Mouse (Mus musculus): ENCODE measurements around the gene Nlgn1.

Nlgn1 gene

GRCm38 (mm10) chr3:26332400-26333238, at the start of gene Nlgn1:
Gene Nlgn1 (minus strand): TSS chr3:26332460.
- in situ Hi-C loops (cut with MboI, MseI) = no loop called here

DNA sequence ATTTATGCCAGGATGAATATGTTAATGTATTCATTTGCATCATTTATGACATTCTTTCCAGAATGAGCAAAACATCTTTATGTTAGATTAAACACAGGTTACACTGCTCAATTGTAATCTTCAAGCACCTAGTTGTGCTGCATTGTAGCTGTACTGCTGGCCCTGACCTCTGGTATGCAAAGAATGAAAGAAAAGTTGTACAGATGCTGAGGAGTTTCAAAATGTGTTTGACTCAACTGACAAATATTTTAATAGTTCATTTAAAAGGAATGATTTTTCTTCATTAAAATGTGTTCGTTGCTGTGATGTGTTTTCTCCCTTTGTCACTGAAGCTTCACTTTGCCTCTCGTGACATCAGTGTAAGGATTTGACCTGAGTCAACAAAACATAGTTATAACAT, 46.0 kb upstream of the Nlgn1 start:
- in situ Hi-C loops (cut with MboI, MseI) = no loop called here

GRCm38 (mm10) chr3:26355082-26355481, 22.8 kb upstream of the Nlgn1 start:
- in situ Hi-C loops (cut with MboI, MseI) = no loop called here

DNA sequence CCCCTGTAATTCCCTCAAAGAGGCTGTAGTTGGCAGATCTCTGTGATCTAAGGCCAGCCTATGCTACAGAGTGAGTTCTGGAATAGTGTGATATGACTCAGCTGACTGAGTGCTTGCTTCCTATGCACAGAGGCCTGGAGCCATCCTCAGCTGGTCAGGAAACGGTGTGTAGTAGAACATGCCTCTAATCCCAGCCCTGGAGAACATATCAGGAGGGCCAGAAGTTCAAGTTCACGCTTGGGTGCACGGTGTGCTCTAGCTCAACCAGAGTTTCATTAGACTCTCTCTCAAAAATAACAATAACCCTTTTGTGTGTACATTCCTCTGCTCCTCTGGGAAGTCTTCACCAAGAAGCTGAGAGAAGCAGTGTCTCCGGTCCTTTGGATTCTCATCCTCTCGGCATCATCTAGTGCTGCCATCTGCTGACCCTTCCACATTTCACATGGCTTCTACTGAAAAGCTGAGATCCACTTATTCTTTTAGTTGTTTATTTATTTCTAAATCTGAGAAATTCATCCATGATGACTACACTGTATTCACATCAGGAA, 22.3 kb upstream of the Nlgn1 start:
- in situ Hi-C loops (cut with MboI, MseI) = no loop called here

DNA sequence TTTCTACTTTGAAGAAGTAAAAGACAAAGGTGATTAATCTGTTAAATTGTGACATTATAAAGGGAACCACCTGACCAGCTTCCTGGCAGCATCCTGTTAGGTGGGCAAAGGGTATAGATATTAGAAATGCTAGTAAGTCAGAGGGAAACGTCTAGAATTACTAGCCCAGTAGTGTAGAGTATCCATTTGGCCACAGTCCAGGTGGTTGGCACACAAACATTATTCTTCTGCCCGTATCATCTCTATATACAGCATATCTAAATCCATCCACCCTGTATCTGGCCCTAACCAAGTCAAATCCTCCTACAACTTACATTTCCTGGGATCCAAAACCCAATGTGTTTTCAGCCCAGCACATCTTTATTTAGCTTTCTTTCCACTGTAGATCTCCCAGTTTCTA, 5.2 kb upstream of the Nlgn1 start:
- in situ Hi-C loops (cut with MboI, MseI) = no loop called here

- in situ Hi-C loops (cut with MboI, MseI) = no loop called here
These were observed 1.1 kb upstream of the Nlgn1 start for GRCm38 (mm10) chr3:26333239-26333811.

DNA sequence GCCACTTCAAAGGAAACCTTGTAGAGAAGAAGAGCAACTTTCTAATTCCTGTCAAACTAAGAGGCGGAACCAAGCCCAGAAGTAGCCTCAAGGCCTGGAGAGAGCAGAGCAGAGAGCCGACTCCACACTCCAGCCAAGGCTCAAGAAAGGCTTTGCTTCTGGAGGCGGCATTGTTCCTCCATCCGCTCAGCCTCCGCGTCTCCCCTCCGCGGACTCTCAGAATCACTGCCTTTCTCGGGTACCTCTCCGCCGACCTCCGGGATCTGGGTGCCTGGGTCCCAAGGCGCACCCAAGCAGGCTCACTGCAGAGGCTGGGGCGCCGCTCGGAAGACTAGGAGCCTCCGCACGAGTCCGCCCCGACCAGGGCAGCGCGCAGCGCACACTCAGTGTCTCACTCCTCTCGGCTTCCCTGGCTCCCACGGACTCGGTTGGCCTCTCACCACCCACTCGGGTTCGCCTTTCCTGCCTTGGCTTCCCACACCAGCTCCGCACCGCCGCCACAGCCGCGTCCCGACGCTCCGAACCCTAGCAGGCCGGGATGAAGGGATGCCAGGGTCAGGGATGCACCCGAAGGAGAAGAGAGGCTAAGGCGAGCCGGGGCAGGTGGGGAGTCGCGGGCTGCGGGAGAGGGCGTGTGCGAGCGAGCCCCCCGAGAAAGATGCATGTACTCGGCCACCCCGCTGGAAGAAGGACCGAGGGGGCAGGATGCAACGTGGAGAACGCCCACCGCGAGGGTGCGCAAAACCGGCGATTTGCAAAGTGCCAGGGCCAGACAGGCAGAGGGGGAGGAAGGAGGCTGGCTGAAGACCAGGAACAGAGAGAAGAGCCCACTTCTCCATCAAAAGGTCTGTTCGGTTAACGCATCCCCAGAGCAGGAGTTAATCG, 841 bp downstream of the Nlgn1 start:
- in situ Hi-C loops (cut with MboI, MseI) = no loop called here

DNA sequence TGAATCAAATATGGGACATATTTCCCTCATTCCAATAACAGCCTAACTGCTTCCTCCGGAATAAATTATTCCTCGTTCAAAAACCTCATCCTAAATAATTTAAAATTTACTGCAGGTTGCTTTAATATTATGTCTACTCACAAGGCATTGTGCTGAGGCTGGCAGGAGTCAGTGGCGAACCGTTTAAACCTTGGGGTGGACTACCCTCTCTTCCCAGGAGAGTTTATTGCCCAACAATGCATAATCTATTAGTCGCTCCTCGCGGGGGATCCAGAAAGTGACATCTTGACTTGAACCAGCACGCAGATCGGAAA, 1.4 kb downstream of the Nlgn1 start:
- in situ Hi-C loops (cut with MboI, MseI) = no loop called here

- in situ Hi-C loops (cut with MboI, MseI) = no loop called here
These were observed 2.2 kb downstream of the Nlgn1 start for GRCm38 (mm10) chr3:26330019-26330418.

DNA sequence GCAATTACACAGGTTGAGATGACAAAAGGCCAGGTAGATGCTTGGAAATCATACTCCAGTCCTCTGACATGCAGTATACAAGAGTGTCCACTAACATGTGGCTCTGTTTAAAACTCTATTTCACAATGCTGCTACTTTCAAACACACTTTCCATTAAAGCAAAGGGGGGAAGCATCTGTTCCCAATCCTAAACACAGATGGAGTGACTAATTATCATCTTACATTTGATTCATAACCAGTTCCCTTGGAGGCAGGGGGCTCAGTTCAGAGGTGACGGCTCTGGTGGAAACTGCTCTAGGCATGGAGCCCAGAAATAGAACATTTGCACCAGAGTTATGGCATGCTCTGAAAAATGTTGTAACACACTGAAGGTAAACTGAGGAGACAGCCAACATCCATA, 7.8 kb downstream of the Nlgn1 start:
- in situ Hi-C loops (cut with MboI, MseI) = no loop called here

- in situ Hi-C loops (cut with MboI, MseI) = no loop called here
These were observed 14.9 kb downstream of the Nlgn1 start for GRCm38 (mm10) chr3:26317397-26317796.

DNA sequence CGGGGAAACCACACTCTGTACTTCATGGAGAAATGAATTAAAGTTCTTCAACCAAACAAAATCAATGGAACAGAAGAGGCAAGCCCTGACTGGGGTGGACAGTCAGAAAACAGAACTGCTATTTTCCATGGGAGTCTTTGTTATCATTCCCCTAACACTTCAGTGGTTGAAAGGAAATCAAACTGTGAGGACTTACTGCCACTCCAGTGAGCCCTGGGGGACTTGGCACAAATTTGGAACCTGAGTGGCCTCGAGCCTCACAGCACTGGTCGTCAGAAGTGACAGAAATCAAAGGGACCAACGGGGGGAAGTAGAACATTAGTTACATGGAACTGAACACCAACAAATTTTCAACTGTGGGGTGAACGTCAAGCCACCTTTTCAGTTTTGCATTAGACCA, 34.4 kb downstream of the Nlgn1 start:
- in situ Hi-C loops (cut with MboI, MseI) = no loop called here

GRCm38 (mm10) chr3:26270894-26271795, 61.1 kb downstream of the Nlgn1 start:
- in situ Hi-C loops (cut with MboI, MseI) = no loop called here

DNA sequence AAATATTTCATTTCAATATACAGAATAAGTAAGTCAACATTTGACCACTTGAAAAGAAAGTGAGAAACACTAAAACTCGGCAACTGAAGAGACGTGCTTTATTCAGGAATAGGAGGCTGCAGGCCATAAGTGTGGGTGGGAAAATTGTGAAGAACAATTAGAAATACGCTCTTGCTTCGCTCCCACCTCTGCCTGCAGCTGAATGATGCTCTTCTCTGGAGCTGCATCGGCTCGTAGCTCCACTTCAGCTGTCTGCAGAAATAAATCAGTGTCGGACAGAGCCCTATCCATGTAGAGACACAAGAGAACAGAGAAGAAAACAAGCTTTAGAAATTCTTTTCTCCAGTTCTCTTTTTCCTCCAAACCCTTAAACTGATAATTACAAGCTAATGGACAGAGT, 85.7 kb downstream of the Nlgn1 start:
- in situ Hi-C loops (cut with MboI, MseI) = no loop called here

- in situ Hi-C loops (cut with MboI, MseI) = no loop called here
These were observed 89.0 kb downstream of the Nlgn1 start for GRCm38 (mm10) chr3:26243274-26243673.

DNA sequence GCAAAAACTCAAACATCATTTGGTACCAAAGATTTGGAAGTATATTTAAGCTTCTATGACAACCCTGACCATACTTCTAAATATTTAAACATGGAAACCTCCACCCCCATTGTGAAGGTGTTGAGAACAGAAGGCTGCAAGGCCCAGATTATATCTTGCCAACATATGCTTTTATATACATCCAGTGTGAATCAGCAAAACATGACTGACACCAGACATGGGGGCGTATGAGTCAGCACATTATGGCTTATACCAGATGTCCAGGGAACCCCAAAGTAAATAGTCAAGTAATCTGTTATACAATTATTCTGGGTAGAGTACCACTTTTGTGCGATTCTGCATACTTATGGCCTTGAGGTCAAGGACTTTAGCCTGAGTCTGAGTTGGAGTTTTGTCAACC, 102.3 kb downstream of the Nlgn1 start:
- in situ Hi-C loops (cut with MboI, MseI) = no loop called here

DNA sequence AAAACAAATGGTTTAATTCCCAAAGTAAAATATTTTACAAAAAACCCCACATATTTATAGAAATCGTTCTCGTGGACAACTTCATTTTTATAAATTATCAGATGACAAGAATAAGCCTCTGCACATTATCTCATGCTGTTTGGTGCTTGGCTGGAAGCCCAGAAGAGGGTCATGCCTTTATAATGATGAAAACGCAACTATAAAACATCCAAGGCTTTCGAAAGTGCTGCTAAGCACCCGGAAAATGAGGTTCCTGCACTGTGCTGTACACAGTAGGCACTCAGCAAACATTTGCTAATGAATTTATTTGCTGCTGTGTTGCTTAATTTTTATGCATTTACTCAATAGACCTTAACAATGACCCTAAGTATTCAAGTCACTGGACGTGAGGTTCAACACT, 103.4 kb downstream of the Nlgn1 start:
- in situ Hi-C loops (cut with MboI, MseI) = no loop called here

DNA sequence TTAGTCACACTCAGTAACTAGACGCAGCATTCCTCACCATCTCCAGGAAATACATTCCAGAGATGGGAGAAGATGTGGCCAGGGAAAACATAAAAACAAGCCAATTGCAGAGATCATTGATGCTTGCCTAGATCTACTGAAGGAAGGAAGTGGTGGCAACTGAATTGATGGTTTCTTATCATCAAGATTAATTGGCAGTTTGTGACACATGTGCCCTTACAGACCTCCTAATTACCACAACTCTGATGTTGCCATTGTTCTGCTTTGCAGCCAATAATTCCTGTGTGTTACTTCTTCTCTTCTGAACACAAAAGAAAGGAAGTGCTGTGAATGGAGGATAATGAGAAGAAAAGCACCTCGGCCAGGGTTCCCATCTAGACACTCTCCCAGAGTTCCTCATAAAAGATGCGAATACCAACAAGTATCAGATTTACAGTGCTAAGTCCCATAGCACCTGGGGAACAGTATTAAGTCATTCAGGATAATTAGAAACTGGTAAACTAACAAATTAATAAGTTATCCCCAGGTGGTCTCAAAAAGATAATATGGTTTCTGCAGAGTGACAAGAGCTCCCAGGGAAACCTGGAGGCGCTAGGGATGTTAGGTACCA, 104.0 kb downstream of the Nlgn1 start:
- in situ Hi-C loops (cut with MboI, MseI) = no loop called here

- in situ Hi-C loops (cut with MboI, MseI) = no loop called here
These were observed 108.8 kb downstream of the Nlgn1 start for GRCm38 (mm10) chr3:26223500-26223899.

- in situ Hi-C loops (cut with MboI, MseI) = no loop called here
These were observed 116.0 kb downstream of the Nlgn1 start for GRCm38 (mm10) chr3:26216231-26216630.

DNA sequence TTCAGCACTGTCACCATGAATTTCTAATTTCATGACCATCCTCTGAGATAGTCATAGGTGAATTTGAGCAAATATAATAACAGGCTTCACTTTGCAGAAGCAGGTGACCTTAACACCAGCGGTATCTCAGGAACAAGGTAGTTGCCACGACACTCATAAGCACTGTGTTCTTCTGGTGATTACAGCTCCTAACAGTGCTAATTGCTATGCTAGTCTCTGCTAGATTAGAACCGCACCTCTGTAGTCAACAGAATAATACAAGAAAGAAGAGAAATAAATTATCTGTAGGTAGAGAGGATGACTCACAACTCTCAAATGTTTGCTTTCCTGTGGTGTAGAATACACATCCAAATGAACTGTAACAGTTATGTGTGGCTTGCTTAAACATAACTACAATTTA, 129.6 kb downstream of the Nlgn1 start:
- in situ Hi-C loops (cut with MboI, MseI) = no loop called here
